Mouse (Mus musculus): ENCODE results near the gene Rere. TPM values are rescaled to one million over a fixed set of nuclear protein-coding genes. Genes with fewer than 3 reads are reported as not detected.
"Not testable (repeated sequence)": the region's sequence is repeated elsewhere in the genome, so short reads cannot be mapped to it uniquely, and the experiment has no call there.

Rere gene
- total RNA-seq, 2 experiments from 2014 or later, result 51.5 to 52.0 TPM

DNA sequence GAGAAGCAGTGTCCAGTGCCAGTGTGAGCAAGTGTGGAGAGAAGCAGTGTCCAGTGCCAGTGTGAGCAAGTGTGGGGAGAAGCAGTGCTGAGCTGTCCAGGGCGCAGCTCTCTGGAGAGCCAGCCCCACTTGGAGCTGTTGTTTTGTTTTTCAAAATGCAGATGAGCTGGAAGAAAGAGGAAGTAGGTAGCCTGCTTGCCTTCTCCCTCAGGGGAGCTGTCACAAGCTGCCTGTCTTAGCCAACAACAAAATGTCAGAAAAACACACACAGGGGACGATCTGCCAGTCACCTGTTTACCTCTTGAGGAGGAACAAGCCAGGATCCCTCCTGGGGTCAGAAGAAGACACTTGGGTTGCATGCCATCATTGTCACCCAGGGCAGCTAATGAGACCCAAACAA, 204.7 kb downstream of the Rere start:
- DNase-seq, result no peak
- intact Hi-C loops (cut with DNase I), result no loop called here

- DNase-seq, result no peak
- intact Hi-C loops (cut with DNase I), result no loop called here
These were observed 205.7 kb downstream of the Rere start for GRCm38 (mm10) chr4:150487109-150487508.

- DNase-seq, result peak; percentile 78
- intact Hi-C loops (cut with DNase I), result no loop called here
These were observed 206.8 kb downstream of the Rere start for GRCm38 (mm10) chr4:150488096-150488748.

GRCm38 (mm10) chr4:150488767-150489166, 207.3 kb downstream of the Rere start:
- no peak for DNase-seq
- intact Hi-C loops (cut with DNase I), result no loop called here

- intact Hi-C loops (cut with DNase I), result no loop called here
- no peak for DNase-seq
These were observed 208.6 kb downstream of the Rere start for GRCm38 (mm10) chr4:150490050-150490449.

GRCm38 (mm10) chr4:150491710-150492109, 210.3 kb downstream of the Rere start:
- DNase-seq, result no peak
- intact Hi-C loops (cut with DNase I), result no loop called here

DNA sequence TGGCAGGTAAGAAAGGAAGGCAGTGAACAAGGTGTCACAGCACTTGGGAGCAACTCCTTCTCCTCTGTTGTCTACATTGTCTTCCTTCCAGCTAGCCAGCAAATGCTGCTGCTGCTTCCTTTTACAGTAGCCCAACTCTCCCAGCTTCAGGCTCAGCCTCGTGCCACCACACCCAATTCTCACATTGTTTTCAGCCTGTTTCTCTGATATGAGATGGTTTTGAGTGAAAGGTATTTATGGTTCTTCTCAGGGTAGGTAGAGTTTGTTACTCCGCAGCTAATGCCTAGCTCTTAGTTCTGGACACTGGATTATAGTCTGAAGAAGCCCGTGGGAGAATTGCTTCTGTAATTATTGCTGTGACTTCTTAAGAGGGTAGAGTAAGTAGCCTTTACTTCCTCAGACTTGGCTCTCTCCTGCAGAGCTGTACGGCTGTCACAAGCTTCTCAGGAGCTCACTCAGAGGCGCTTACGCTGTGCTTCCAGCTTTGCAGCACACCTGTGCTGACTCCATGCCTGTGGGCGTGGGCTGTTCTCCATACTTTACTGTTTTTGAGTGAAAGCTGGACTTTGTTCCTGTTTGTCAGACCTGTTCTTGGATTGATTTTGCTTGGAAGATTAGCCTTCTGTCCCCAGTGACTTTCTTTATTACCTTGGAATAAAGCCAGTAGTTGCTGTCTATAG, 212.0 kb downstream of the Rere start:
- DNase-seq, result no peak
- intact Hi-C loops (cut with DNase I), result no loop called here

DNA sequence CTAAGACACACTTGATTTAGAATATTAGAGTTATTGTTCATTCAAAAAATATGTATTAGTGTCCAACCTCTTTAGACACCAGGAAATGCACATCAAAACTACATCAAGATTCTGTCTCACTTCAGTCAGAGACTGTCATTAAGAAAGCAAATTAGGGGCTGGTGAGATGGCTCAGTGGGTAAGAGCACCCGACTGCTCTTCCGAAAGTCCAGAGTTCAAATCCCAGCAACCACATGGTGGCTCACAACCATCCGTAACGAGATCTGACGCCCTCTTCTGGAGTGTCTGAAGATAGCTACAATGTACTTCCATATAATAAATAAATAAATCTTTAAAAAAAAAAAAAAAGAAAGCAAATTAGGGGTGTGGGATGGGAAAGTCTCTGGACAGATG, 212.5 kb downstream of the Rere start:
- intact Hi-C loops (cut with DNase I), result not testable (repeated sequence)

DNA sequence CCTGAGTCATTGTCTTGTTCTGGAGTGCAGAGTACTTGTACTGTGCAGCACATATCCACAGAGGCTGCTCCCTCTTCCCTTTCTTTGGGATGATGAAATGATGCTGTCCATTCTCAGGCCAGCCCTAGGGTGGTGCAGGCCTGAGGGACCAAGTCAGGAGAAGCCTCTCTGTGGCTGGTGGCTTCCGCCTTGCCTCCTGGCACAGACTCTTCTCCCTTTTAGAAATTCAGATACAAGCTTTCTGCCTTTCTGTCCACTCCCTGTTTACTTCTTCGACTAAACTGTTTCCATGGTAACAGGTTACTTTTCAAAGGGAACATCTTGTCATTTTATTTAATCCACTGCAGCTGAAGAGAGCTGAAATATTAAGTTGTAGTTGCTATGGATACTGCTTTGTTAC, 214.1 kb downstream of the Rere start:
- intact Hi-C loops (cut with DNase I), result loop anchor here (5.0 kb wide), 1 partner anchor 47 kb away; no protein-coding TSS in a partner anchor
- peak; percentile 24 to 25 for DNase-seq

More for the DNA sequence above, 212.5 kb downstream of the Rere start:
- DNase-seq, result not testable (repeated sequence)

DNA sequence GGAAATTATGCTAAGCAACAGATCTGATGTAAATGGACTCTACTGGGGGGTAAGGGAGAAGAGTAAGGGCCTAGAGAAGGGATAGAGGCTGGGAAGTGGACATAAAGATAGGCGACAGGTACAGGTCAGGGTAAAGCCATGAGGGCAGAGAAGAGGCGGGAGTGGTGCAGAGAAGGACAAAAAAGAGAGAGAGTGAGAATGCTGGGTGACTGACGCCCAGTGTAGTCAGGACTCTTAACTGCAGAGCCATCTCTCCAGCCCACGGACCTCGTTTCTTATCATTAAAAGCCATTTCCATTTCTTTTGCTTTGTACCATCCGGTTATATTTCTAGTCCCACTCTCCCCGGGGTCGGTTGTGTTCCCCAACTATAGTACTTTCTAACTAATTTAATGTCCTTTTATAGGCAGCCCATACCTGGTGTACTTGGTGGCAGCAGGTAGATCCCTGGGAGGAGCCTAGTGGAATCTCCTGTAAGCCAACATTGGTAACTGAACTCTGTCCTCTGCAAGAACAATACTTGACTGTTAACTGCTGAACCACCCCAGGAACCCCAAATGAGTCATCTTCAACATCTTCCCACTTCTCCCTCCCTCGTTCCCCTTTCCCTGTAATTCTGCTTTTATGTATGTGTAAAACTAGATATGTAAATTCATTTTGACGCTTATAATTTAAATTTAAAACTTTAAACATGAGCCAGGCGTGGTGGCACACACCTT, 223.0 kb downstream of the Rere start:
- intact Hi-C loops (cut with DNase I), result no loop called here
- no peak for DNase-seq

DNA sequence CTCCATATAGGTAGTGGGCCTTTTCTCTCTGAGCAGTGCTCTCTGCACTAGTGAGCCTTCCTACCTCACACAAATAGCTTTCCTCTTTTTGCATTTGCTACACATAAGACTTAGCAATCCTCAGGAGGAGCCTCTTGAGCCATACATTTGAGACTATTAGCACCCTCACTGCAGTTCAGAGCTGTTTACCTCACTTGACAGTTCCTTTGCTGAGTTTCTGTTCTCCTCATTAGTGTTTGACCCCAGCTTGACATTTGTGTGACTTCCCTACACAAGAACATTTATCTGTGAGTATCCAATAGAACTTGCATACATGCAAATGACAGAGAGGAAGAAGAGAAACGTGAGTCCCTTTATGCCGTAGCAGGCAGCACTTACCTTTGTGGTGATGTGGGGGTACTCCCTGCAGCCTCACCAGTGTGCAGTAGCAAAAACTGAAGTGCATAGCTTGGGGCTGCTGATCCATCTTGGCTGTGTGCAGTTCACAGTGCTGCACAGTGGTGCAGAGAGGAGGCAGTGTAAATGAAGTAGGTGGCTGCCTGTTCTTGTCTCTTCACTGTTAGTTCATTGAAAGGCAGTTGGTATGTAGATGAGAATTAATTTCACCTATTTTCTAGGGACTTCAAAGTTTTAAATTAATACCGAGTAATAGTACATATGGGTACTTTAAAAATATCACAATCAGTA, 227.7 kb downstream of the Rere start:
- no peak for DNase-seq
- intact Hi-C loops (cut with DNase I), result no loop called here

DNA sequence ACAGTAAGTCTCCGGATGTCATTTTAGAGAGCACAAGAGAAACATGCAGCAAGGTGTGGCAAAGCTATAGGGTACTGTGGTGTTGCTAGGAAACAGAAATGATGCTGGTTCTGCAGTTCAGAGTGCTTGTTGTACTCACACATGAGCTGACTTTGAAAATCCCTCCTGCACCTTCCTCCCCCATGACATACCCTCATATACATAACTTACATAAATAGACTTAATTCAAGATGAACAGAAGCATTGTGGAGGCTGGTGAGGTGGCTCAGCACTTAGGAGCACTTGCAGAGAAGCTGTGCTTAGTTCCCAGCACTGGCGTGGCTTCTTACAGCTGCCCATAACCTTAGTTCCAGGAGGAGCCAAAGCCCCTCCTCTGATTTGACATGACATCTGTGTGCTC, 228.6 kb downstream of the Rere start:
- intact Hi-C loops (cut with DNase I), result no loop called here
- DNase-seq, result no peak

GRCm38 (mm10) chr4:150513387-150513786, 231.9 kb downstream of the Rere start:
- intact Hi-C loops (cut with DNase I); DNase-seq: not testable (repeated sequence)

GRCm38 (mm10) chr4:150516201-150516600, 234.8 kb downstream of the Rere start:
- intact Hi-C loops (cut with DNase I), result no loop called here
- no peak for DNase-seq

DNA sequence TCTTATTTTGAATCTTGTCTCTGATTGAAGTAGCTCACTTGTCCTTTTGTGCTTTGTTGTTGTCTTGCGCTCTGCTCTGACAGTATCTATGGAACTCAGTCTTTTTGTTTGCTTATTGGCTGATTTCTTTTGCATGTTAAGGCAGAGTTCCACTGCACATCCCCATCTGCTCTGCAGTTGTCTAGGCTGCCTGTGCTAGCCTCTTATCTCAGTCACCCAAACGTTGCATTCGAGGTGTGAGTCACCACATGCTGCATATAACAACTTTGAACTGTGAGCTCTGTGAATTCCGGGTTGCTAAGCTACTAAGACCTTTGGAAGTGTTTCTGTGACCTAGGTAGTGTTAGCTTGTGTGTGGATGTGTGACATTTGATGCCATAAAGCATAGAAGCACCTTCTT, 235.9 kb downstream of the Rere start:
- DNase-seq, result no peak
- intact Hi-C loops (cut with DNase I), result no loop called here

DNA sequence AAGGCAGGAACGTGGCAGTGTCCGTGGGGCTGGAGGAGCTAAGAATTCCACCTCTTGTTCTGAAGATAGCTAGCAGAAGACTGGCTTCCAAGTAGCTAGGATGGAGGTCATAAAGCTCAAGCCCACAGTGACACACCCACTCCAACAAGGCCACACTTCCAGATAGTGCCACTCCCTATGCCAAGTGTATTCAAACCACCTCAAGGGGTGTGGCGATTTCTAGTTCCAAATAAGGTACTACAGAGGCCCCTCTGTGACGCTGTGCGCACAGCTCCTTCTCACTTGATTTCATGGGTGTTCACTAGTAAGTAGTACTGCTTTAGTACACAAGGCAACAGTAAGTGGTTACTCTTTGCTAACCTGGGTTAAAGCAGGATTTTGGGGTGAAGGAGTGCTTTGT, 237.4 kb downstream of the Rere start:
- DNase-seq, result no peak
- intact Hi-C loops (cut with DNase I), result no loop called here

- no peak for DNase-seq
- intact Hi-C loops (cut with DNase I), result no loop called here
These were observed 238.6 kb downstream of the Rere start for GRCm38 (mm10) chr4:150520069-150520468.

GRCm38 (mm10) chr4:150522425-150522824, 241.0 kb downstream of the Rere start:
- DNase-seq, result no peak
- intact Hi-C loops (cut with DNase I), result no loop called here

GRCm38 (mm10) chr4:150523351-150523750, 241.9 kb downstream of the Rere start:
- no peak for DNase-seq
- intact Hi-C loops (cut with DNase I), result no loop called here

- DNase-seq, result no peak
- intact Hi-C loops (cut with DNase I), result no loop called here
These were observed 244.8 kb downstream of the Rere start for GRCm38 (mm10) chr4:150526269-150526668.

DNA sequence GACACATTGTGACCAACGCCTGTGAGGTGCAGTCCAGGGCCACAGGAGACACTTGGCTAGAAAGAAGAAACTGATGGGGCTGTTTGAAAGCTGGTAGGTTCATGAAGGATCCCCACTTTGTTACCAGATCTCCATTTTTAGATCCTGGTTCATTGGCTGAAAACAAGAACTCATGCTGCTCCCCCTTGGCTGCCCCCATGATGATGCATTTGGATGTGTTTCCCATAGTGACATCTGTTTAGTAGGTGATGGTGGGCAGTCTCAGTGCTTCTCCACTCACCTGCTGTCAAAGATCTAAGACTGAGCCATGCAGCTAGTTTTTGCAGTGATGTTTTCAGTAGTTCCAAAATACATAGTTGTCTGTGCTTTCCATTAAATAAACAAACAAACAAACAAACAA, 247.0 kb downstream of the Rere start:
- intact Hi-C loops (cut with DNase I), result no loop called here
- DNase-seq, result no peak
